In genomic region chr1:37029942-37030341, GRCm38 (mm10) we compare ENCODE assay signal across 9 mouse cellular contexts. TPM values are rescaled to one million over a fixed set of nuclear protein-coding genes. Genes with fewer than 3 reads are reported as not detected.
DNase-seq lines count a peak whose midpoint lies in the region; ATAC-seq and TF ChIP-seq lines count a peak whose summit lies in the region.
"Had no signal": no experiment of that assay in that cellular context is flagged by ENCODE, and none has a peak within 500 bp of the region (broad histone marks: within the 10 kb centered on the region; RNA-seq: fewer than 3 reads in every experiment).

No protein-coding gene starts in this region.

- dilution Hi-C loops in CH12.LX (cut with MboI; ENCODE audit: extremely low pct_ligation_motif_present, extremely low pct_unique_long_range_greater_than_20kb, low sequenced_read_pairs), result no loop called here

- no peak for TF ChIP-seq CTCF in CH12.LX (conservative IDR thresholded peaks at IDR 0.05 in 1 of 2, IDR thresholded peaks at IDR 0.05 in 1 of 2; ENCODE audit: low read depth in 2 of 2, low read length in 2 of 2)

- H3K9me3 ChIP-seq in heart, embryonic 10.5 days, result no peaks in the 10 kb centered on the region
- H3K9me3 ChIP-seq in CH12.LX (replicated peaks; ENCODE audit: low read length), result no peaks in the 10 kb centered on the region
- H3K9me3 ChIP-seq in forebrain, embryonic 16.5 days (ENCODE audit: control insufficient read depth, low read length), result no peaks in the 10 kb centered on the region
- no peaks in the 10 kb centered on the region for H3K9me3 ChIP-seq in liver, embryonic 13.5 days (replicated peaks)

- 0 out of 2 replicates have a peak overlapping the region, but pooled peaks have one; percentile 38 for H3K27ac ChIP-seq in heart, embryonic 10.5 days
- H3K27ac ChIP-seq in CH12.LX (ENCODE audit: insufficient read depth, low read depth), result no peak overlapping the region
- H3K27ac ChIP-seq in forebrain, embryonic 16.5 days (ENCODE audit: low read length), result no peak overlapping the region
- H3K27ac ChIP-seq in liver, embryonic 13.5 days, result no peak overlapping the region

- TF ChIP-seq EP300 in CH12.LX (IDR thresholded peaks at IDR 0.05; ENCODE audit: low read length), result no peak

- peak overlapping the region; percentile 95 for H3K4me2 ChIP-seq in CH12.LX (ENCODE audit: insufficient read depth, low read depth, poor library complexity, severe bottlenecking)
- H3K4me2 ChIP-seq in forebrain, embryonic 16.5 days (ENCODE audit: low read length), result peak overlapping the region; percentile 85; the same call in 1 of the 2 replicates
- H3K4me2 ChIP-seq in liver, embryonic 13.5 days, result peak overlapping the region; percentile 55

- H3K4me3 ChIP-seq in heart, embryonic 10.5 days, result peak overlapping the region; percentile 63; the same call in 1 of the 2 replicates
- no peak overlapping the region for H3K4me3 ChIP-seq in CH12.LX (replicated peaks in 1 of 3; ENCODE audit: low read depth in 2 of 3, low read length in 2 of 3, poor library complexity in 1 of 3)
- no peak overlapping the region for H3K4me3 ChIP-seq in forebrain, embryonic 16.5 days (replicated peaks; ENCODE audit: low read length)
- H3K4me3 ChIP-seq in liver, embryonic 13.5 days (replicated peaks), result no peak overlapping the region

- in situ Hi-C loops in CH12.LX (cut with MboI; ENCODE audit: low pct_ligation_motif_present, low pct_unique_long_range_greater_than_20kb, low sequenced_read_pairs), result no loop called here

- H3K79me2 ChIP-seq in CH12.LX (replicated peaks; ENCODE audit: control insufficient read depth, extremely low read depth, insufficient read depth, poor library complexity, severe bottlenecking), result no peaks in the 10 kb centered on the region

- no peak overlapping the region for H3K9ac ChIP-seq in CH12.LX (ENCODE audit: insufficient read depth, low read depth)
- H3K9ac ChIP-seq in forebrain, embryonic 16.5 days (replicated peaks; ENCODE audit: low read depth, low read length), result no peak overlapping the region
- H3K9ac ChIP-seq in liver, embryonic 13.5 days, result no peak overlapping the region

- WGBS in heart, embryonic 10.5 days, result 50% methylated on average over 5 of the region's 5 CpGs
- 40% methylated on average over 5 of the region's 5 CpGs for WGBS in forebrain, embryonic 16.5 days
- 26% methylated on average over 5 of the region's 5 CpGs for WGBS in liver, embryonic 13.5 days (ENCODE audit: insufficient replicate concordance)

- DNase-seq in heart, embryonic 10.5 days (ENCODE audit: low spot score), result no peak
- DNase-seq in heart, postnatal 25 days (ENCODE audit: low spot score), result no peak
- no peak for DNase-seq in CH12.LX (ENCODE audit: extremely low read depth)
- no peak for DNase-seq in liver, embryonic 13.5 days
- DNase-seq in urinary bladder, adult 2 months (ENCODE audit: low spot score), result no peak
- DNase-seq in MN1 (ENCODE audit: low spot score), result no peak
- no peak for DNase-seq in adipocyte (ENCODE audit: low spot score)
- DNase-seq: kidney, postnatal 36 days had no signal

- no peaks in the 10 kb centered on the region for H3K36me3 ChIP-seq in heart, embryonic 10.5 days
- H3K36me3 ChIP-seq in CH12.LX (replicated peaks in 1 of 2; ENCODE audit: control insufficient read depth in 1 of 2, insufficient read depth in 1 of 2, low read length in 1 of 2), result no peaks in the 10 kb centered on the region
- H3K36me3 ChIP-seq in forebrain, embryonic 16.5 days (ENCODE audit: control insufficient read depth, insufficient read depth), result no peaks in the 10 kb centered on the region
- no peaks in the 10 kb centered on the region for H3K36me3 ChIP-seq in liver, embryonic 13.5 days

- no peak for ATAC-seq in forebrain, embryonic 16.5 days
- no peak for ATAC-seq in liver, embryonic 13.5 days (ENCODE audit: low read depth)

- no peaks in the 10 kb centered on the region for H3K27me3 ChIP-seq in heart, embryonic 10.5 days (ENCODE audit: insufficient read depth, poor library complexity, severe bottlenecking)
- H3K27me3 ChIP-seq in CH12.LX (replicated peaks), result no peaks in the 10 kb centered on the region
- no peaks in the 10 kb centered on the region for H3K27me3 ChIP-seq in forebrain, embryonic 16.5 days (replicated peaks; ENCODE audit: control insufficient read depth, insufficient read depth, low read length)
- H3K27me3 ChIP-seq in liver, embryonic 13.5 days, result peaks cover 50% of the 10 kb centered on the region

- TF ChIP-seq POLR2A in CH12.LX (IDR thresholded peaks at IDR 0.05; ENCODE audit: low read depth, low read length), result no peak

- no peak for TF ChIP-seq RAD21 in CH12.LX (IDR thresholded peaks at IDR 0.05; ENCODE audit: low read depth, low read length)

- intact Hi-C loops in heart, postnatal 25 days (cut with DNase I), result no loop called here

- peaks cover 7% of the 10 kb centered on the region; the same call in 1 of the 2 replicates for H3K4me1 ChIP-seq in heart, embryonic 10.5 days
- peaks cover 2 to 16% of the 10 kb centered on the region in 2 experiments; a peak in 3 of 4 replicates for H3K4me1 ChIP-seq in CH12.LX (ENCODE audit: control insufficient read depth in 1 of 2, insufficient read depth in 2 of 2)
- peaks cover 8% of the 10 kb centered on the region for H3K4me1 ChIP-seq in forebrain, embryonic 16.5 days (replicated peaks; ENCODE audit: control insufficient read depth, insufficient read depth, low read length)
- H3K4me1 ChIP-seq in liver, embryonic 13.5 days (replicated peaks), result peaks cover 18% of the 10 kb centered on the region

TF ChIP-seq in CH12.LX, 34 proteins besides CTCF, POLR2A, EP300 and RAD21:
- no peak for TF ChIP-seq HCFC1 (IDR thresholded peaks at IDR 0.05; ENCODE audit: low read depth, low read length)
- peak; percentile 19; the same call in 1 of the 2 replicates for TF ChIP-seq CHD2 (IDR thresholded peaks at IDR 0.05; ENCODE audit: low read length)
- TF ChIP-seq PAX5 (IDR thresholded peaks at IDR 0.05; ENCODE audit: low read length), result no peak
- no peak for TF ChIP-seq USF1 (IDR thresholded peaks at IDR 0.05; ENCODE audit: low read depth, low read length)
- no peak for TF ChIP-seq IRF4 (IDR thresholded peaks at IDR 0.05; ENCODE audit: low read depth, low read length)

RNA-seq across cellular contexts. Expression of gene Vwa3b, which starts 3.5 kb away (rescaled TPM):
- polyA plus RNA-seq in heart, embryonic 10.5 days (2016; fragmentation: Nextera tagmentation; extraction: Ambion mirVana), result not detected in 2 replicates
- under 1 TPM; 0.31 to 0.34 TPM for total RNA-seq in heart, postnatal 25 days (2021)
- not detected in 2 replicates for total RNA-seq in CH12.LX (2012; rRNA removed)
- total RNA-seq in CH12.LX (2014; rRNA removed), result not detected in 2 replicates
- not detected in 2 replicates for polyA plus RNA-seq in CH12.LX (2012; ENCODE audit: insufficient read length, low read depth)
- polyA plus RNA-seq in forebrain, embryonic 16.5 days (2015; fragmentation: Nextera tagmentation; extraction: Ambion mirVana), result 0.89 and 1.9 TPM in 2 replicates
- not detected in 2 replicates for polyA plus RNA-seq in liver, embryonic 13.5 days (2015; fragmentation: Nextera tagmentation; extraction: Ambion mirVana)
- polyA plus RNA-seq in urinary bladder, adult 2 months (2012; rRNA removed), result 1.0 and 1.7 TPM in 2 replicates
